Mouse (Mus musculus): Measurements from ENCODE around the gene Slc25a35.
"Not testable (repeated sequence)": the region's sequence is repeated elsewhere in the genome, so short reads cannot be mapped to it uniquely, and the experiment has no call there.

- TF ChIP-seq POLR2A (IDR thresholded peaks at IDR 0.05; ENCODE audit: low read depth, low read length); CTCF (IDR thresholded peaks at IDR 0.05; ENCODE audit: borderline replicate concordance, insufficient read depth, low read length): not testable (repeated sequence)
Measured at GRCm38 (mm10) chr11:69006575-69006974, 38.6 kb downstream of the Slc25a35 start.
